Mouse (Mus musculus) lung, embryonic 14.5 days (tissue): ENCODE measurements at regions not wholly inside any gene's neighbourhood (a gene's known extent, or its start where the extent isn't known, plus 50 kb on each side); places are given as distances from the start of the nearest gene placed in this dataset.

ENCODE experiments used
- ATAC-seq: fragments of 200-750 bp; cut with Nextera tagmentation; 2 replicates; pipeline ENCODE4 v1.8.0; 2017; ENCODE audit warnings: mild to moderate bottlenecking, moderate TSS enrichment, moderate library complexity; ENCODE audit not compliant: insufficient read depth
- DNase-seq: peaks from one replicate; pipeline ENCODE4 v3.0.0-alpha.2; 2015
- H3K27ac ChIP-seq: fragments of 300-500 bp; sonication (generic); 2 replicates; pipeline ENCODE4 v1.5.1; 2014; ENCODE audit warnings: low read depth, mild to moderate bottlenecking, moderate library complexity
- H3K27me3 ChIP-seq: fragments of 300-500 bp; sonication (generic); 2 replicates; pipeline ENCODE4 v1.6.1; 2014; ENCODE audit warnings: low read length, control low read depth; ENCODE audit not compliant: insufficient read depth
- H3K36me3 ChIP-seq: fragments of 300-500 bp; sonication (generic); 2 replicates; pipeline ENCODE4 v1.6.1; 2014; ENCODE audit warnings: control low read depth; ENCODE audit not compliant: insufficient read depth
- H3K4me1 ChIP-seq: fragments of 300-500 bp; sonication (generic); 2 replicates; pipeline ENCODE4 v1.6.1; 2014; ENCODE audit warnings: antibody characterized with exemption, control low read depth; ENCODE audit not compliant: insufficient read depth
- H3K4me2 ChIP-seq: fragments of 300-500 bp; sonication (generic); 2 replicates; pipeline ENCODE4 v1.6.1; 2014; ENCODE audit warnings: mild to moderate bottlenecking
- H3K4me3 ChIP-seq: fragments of 300-500 bp; sonication (generic); 2 replicates; pipeline ENCODE4 v1.5.1; 2014; ENCODE audit warnings: low read depth, low read length
- H3K9ac ChIP-seq: fragments of 300-500 bp; sonication (generic); 2 replicates; pipeline ENCODE4 v1.6.1; 2014
- H3K9me3 ChIP-seq: fragments of 300-500 bp; sonication (generic); 2 replicates; pipeline ENCODE4 v1.6.1; 2016; ENCODE audit warnings: low read depth, low read length, control low read depth
- CTCF ChIP-seq: IDR thresholded peaks from 2 replicates; pipeline ENCODE4 v1.5.1; 2016; ENCODE audit warnings: antibody characterized with exemption, low read depth
- WGBS: fragments of 180-500 bp; shearing (Covaris S2); extraction: QIAGEN DNeasy Blood & Tissue Kit; methylation state at CpG from one replicate; pipeline ENCODE4 v1.1.7; 2014; 5-methylcytosine and 5-hydroxymethylcytosine counted together

GRCm38 (mm10) chr10:68652700-68653099 is 70.7 kb upstream of the Tmem26 start:
- 11% methylated on average over 5 of the region's 5 CpGs for whole genome bisulfite sequencing
- no peaks in the 10 kb centered on the region for H3K4me1 ChIP-seq
- H3K9me3 ChIP-seq = no peaks in the 10 kb centered on the region
- DNase-seq (peak; percentile 21), ATAC-seq (no peak)
- H3K9ac ChIP-seq = no peak overlapping the region
- H3K36me3 ChIP-seq = no peaks in the 10 kb centered on the region
- H3K27ac ChIP-seq = no peak overlapping the region
- H3K4me3 ChIP-seq = no peak overlapping the region
- H3K4me2 ChIP-seq = no peak overlapping the region
- no peak for TF ChIP-seq CTCF
- no peaks in the 10 kb centered on the region for H3K27me3 ChIP-seq

GRCm38 (mm10) chr10:68655491-68655890 is 68.0 kb upstream of the Tmem26 start:
- Histone ChIP-seq H3K36me3 (no peaks in the 10 kb centered on the region), H3K27ac (no peak overlapping the region), H3K9me3 (no peaks in the 10 kb centered on the region), H3K4me3 (no peak overlapping the region), H3K4me2 (no peak overlapping the region), H3K9ac (no peak overlapping the region), H3K4me1 (no peaks in the 10 kb centered on the region), H3K27me3 (no peaks in the 10 kb centered on the region)
- WGBS = 75% methylated on average over 2 of the region's 2 CpGs
- DNase-seq (no peak), ATAC-seq (no peak)
- no peak for TF ChIP-seq CTCF

- no peaks in the 10 kb centered on the region for H3K36me3 ChIP-seq
- ATAC-seq (no peak), DNase-seq (no peak)
- 70% methylated on average over 3 of the region's 3 CpGs for WGBS
- TF ChIP-seq CTCF = no peak
- H3K4me2 ChIP-seq = no peak overlapping the region
- H3K27ac ChIP-seq = no peak overlapping the region
- H3K27me3 ChIP-seq = no peaks in the 10 kb centered on the region
- no peaks in the 10 kb centered on the region for H3K4me1 ChIP-seq
- H3K9me3 ChIP-seq = no peaks in the 10 kb centered on the region
- H3K4me3 ChIP-seq = no peak overlapping the region
- H3K9ac ChIP-seq = no peak overlapping the region
Observed at GRCm38 (mm10) chr10:68666094-68666493, 57.4 kb upstream of the Tmem26 start.

- Histone ChIP-seq H3K9me3 (no peaks in the 10 kb centered on the region), H3K27me3 (no peaks in the 10 kb centered on the region), H3K27ac (no peak overlapping the region), H3K4me1 (peaks cover 7% of the 10 kb centered on the region; the same call in 1 of the 2 replicates), H3K36me3 (no peaks in the 10 kb centered on the region), H3K4me3 (no peak overlapping the region), H3K9ac (no peak overlapping the region), H3K4me2 (no peak overlapping the region)
- no peak for DNase-seq
- 87% methylated on average over 6 of the region's 6 CpGs for WGBS
- no peak for TF ChIP-seq CTCF
- ATAC-seq = no peak
Observed at GRCm38 (mm10) chr10:68669330-68669729, 54.1 kb upstream of the Tmem26 start.

- Histone ChIP-seq H3K4me2 (no peak overlapping the region), H3K4me3 (no peak overlapping the region), H3K4me1 (peaks cover 7% of the 10 kb centered on the region; the same call in 1 of the 2 replicates), H3K9ac (no peak overlapping the region), H3K36me3 (no peaks in the 10 kb centered on the region), H3K27ac (no peak overlapping the region), H3K9me3 (no peaks in the 10 kb centered on the region), H3K27me3 (no peaks in the 10 kb centered on the region)
- no peak for ATAC-seq
- TF ChIP-seq CTCF = no peak
- 77% methylated on average over 3 of the region's 3 CpGs for WGBS
- no peak for DNase-seq
Observed at GRCm38 (mm10) chr10:68669992-68670391, 53.5 kb upstream of the Tmem26 start.

- WGBS = 38% methylated on average over 12 of the region's 12 CpGs
- H3K36me3 ChIP-seq = no peaks in the 10 kb centered on the region
- peaks cover 7% of the 10 kb centered on the region; the same call in 1 of the 2 replicates for H3K4me1 ChIP-seq
- DNase-seq (peak; percentile 73), ATAC-seq (peak; percentile 63; the same call in 1 of the 2 replicates)
- no peaks in the 10 kb centered on the region for H3K9me3 ChIP-seq
- H3K9ac ChIP-seq = no peak overlapping the region
- no peak overlapping the region for H3K4me2 ChIP-seq
- no peak overlapping the region for H3K27ac ChIP-seq
- H3K4me3 ChIP-seq = no peak overlapping the region
- H3K27me3 ChIP-seq = no peaks in the 10 kb centered on the region
- no peak for TF ChIP-seq CTCF
Observed at GRCm38 (mm10) chr10:68672291-68672690, 51.2 kb upstream of the Tmem26 start.

- TF ChIP-seq CTCF = no peak
- Histone ChIP-seq H3K9ac (no peak overlapping the region), H3K4me3 (no peak overlapping the region), H3K27ac (no peak overlapping the region), H3K9me3 (no peaks in the 10 kb centered on the region), H3K27me3 (no peaks in the 10 kb centered on the region), H3K4me1 (peaks cover 7% of the 10 kb centered on the region; the same call in 1 of the 2 replicates), H3K4me2 (no peak overlapping the region), H3K36me3 (no peaks in the 10 kb centered on the region)
- WGBS = 66% methylated on average over 9 of the region's 9 CpGs
- no peak for ATAC-seq
- no peak for DNase-seq
Observed at GRCm38 (mm10) chr10:68673102-68673872, 50.2 kb upstream of the Tmem26 start.
